Mouse (Mus musculus): ENCODE measurements around the gene Ms4a6c.
"Not testable (repeated sequence)": the region's sequence is repeated elsewhere in the genome, so short reads cannot be mapped to it uniquely, and the experiment has no call there.

- not testable (repeated sequence) for TF ChIP-seq MAFK (IDR thresholded peaks at IDR 0.05; ENCODE audit: insufficient replicate concordance, low read length); POLR2AphosphoS2 (IDR thresholded peaks at IDR 0.05; ENCODE audit: low read depth, low read length)
Observed at GRCm38 (mm10) chr19:11468361-11468760, 805 bp upstream of the Ms4a6c start.

Data from CH12.LX (cell line).